Mouse (Mus musculus): ENCODE data around the gene Dppa3. TPM values are rescaled to one million over a fixed set of nuclear protein-coding genes. Genes with fewer than 3 reads are reported as not detected.
A peak's percentile ranks its signal among the peaks of the same experiment; 100 is the strongest.

The Dppa3 gene
- polyA plus RNA-seq, 1 experiment: not detected

DNA sequence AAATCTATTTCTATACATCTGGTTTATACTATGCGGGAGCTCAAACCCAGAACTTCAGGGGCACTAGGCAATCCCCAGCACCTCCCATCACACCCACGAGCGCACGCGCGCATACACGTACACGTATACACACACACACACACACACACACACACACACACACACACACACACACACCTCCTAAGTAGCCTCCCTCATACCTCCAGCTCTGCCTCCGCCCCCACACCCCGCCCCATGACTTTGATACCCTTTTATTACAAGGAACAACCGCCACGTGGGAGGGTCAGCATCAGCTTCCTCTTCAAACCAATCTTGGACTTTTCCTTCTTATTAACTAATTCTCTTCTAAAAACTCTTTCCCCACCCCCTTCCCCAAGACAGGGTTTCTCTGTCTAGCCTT, 18.5 kb upstream of the Dppa3 start:
- H3K36me3 ChIP-seq (ENCODE audit: control insufficient read depth): no peaks in the 10 kb centered on the region
- H3K4me3 ChIP-seq (replicated peaks): no peak overlapping the region
- peaks cover 23% of the 10 kb centered on the region for H3K4me1 ChIP-seq (ENCODE audit: control insufficient read depth)
- no peaks in the 10 kb centered on the region for H3K9me3 ChIP-seq (ENCODE audit: control insufficient read depth, low read length)
- H3K27me3 ChIP-seq (ENCODE audit: control insufficient read depth): no peaks in the 10 kb centered on the region
- no peak for TF ChIP-seq TAL1 (IDR thresholded peaks at IDR 0.05; ENCODE audit: low read length)
- no peak for TF ChIP-seq GATA1 (IDR thresholded peaks at IDR 0.05; ENCODE audit: low read length)

DNA sequence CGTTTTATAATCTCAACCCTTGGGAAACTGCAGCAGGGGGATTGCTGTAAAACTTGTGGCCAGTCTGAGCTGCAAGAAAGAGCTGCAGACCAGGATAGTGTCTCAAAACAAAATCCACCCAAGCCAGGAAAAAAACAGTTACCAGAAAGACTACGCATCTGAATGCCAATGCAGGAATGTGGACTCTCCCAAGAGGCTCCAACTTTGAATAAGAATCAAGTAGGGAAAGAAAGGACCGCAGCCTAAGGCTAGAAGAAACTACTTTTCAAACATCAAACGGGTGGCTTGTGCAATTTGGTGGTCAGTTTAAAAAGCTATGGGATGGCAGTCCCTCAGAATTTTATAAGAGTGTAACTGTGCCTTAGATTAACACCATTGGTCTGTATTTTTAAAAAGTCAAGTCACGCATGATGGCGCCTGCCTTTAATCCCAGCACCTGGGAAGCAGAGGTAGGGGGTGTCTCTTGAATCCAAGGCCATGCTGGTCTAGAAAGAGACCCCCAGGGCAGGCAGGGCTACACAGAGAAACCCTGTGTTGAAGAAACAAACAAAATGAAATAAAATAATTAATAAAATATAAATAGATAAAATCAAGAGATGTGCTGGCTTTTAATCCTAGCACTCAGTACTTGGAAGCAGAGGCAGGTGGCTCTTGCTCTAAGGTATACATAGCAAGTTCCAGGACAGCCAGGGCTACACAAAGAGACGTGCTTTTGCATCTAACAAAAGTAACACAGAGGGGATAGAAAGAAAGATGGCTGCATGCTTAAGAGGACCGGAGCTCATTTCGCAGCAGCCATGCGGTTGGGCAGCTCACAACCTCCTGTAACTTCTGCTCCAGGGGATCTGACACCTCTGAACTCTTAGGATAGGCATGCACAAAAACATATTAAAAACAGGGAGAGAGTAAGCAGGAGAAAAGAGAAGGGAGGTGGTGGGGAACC, 17.5 kb upstream of the Dppa3 start:
- TF ChIP-seq TAL1 (IDR thresholded peaks at IDR 0.05; ENCODE audit: low read length) (no peak), GATA1 (IDR thresholded peaks at IDR 0.05; ENCODE audit: low read length) (no peak)
- H3K36me3 ChIP-seq (ENCODE audit: control insufficient read depth): no peaks in the 10 kb centered on the region
- peaks cover 24% of the 10 kb centered on the region for H3K4me1 ChIP-seq (ENCODE audit: control insufficient read depth)
- no peaks in the 10 kb centered on the region for H3K27me3 ChIP-seq (ENCODE audit: control insufficient read depth)
- peak overlapping the region; percentile 43 for H3K4me3 ChIP-seq (replicated peaks)
- H3K9me3 ChIP-seq (ENCODE audit: control insufficient read depth, low read length): no peaks in the 10 kb centered on the region

DNA sequence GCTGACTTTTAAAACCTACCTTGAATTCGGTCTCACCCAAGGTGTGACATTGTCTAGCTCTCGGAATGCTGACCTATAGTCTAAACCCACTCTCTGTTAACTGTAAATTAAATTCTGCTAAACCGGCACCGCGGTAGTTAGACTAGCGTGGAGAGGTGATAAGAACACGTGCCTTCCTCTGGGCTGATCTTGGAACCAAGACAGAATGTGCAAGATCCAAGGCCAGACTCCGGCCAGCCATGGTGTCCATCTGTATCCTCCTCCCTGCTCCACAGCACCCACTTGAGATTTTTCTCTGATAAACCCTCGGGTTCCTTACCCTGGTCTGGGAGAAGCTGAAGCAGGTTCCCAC, 16.9 kb upstream of the Dppa3 start:
- peaks cover 24% of the 10 kb centered on the region for H3K4me1 ChIP-seq (ENCODE audit: control insufficient read depth)
- H3K27me3 ChIP-seq (ENCODE audit: control insufficient read depth): no peaks in the 10 kb centered on the region
- no peaks in the 10 kb centered on the region for H3K36me3 ChIP-seq (ENCODE audit: control insufficient read depth)
- TF ChIP-seq TAL1 (IDR thresholded peaks at IDR 0.05; ENCODE audit: low read length) (no peak), GATA1 (IDR thresholded peaks at IDR 0.05; ENCODE audit: low read length) (no peak)
- H3K4me3 ChIP-seq (replicated peaks): peak overlapping the region; percentile 43
- H3K9me3 ChIP-seq (ENCODE audit: control insufficient read depth, low read length): no peaks in the 10 kb centered on the region

DNA sequence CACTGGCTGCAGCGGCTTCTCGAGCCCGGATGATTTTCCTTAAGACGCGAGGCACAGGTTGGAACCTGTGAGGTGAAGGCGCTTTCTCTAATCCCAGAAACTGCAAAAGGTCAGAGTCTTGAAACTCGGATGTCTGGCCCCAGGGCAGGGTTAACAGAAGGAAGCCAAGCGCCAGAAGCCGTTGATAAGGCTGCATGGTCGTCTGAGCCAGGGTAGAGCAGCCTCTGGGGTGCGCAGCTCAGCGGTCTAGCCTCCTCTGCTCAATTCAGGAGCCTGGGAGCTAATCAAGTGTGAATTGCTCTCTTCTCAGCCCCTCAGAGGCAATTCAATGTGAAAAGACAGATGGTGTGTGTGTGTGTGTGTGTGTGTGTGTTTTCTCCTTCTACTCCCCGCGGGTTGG, 16.4 kb upstream of the Dppa3 start, which contains the start of gene Gdf3:
Gdf3 (minus strand) TSS at position 317 of the 400 bp plus-strand sequence.
- Histone ChIP-seq H3K4me1 (ENCODE audit: control insufficient read depth) (peaks cover 24% of the 10 kb centered on the region), H3K9me3 (ENCODE audit: control insufficient read depth, low read length) (no peaks in the 10 kb centered on the region), H3K4me3 (replicated peaks) (peak within 1 kb of the TSS; percentile 43), H3K36me3 (ENCODE audit: control insufficient read depth) (no peaks in the 10 kb centered on the region), H3K27me3 (ENCODE audit: control insufficient read depth) (no peaks in the 10 kb centered on the region)
- TF ChIP-seq TAL1 (IDR thresholded peaks at IDR 0.05; ENCODE audit: low read length) (no peak), GATA1 (IDR thresholded peaks at IDR 0.05; ENCODE audit: low read length) (no peak)

DNA sequence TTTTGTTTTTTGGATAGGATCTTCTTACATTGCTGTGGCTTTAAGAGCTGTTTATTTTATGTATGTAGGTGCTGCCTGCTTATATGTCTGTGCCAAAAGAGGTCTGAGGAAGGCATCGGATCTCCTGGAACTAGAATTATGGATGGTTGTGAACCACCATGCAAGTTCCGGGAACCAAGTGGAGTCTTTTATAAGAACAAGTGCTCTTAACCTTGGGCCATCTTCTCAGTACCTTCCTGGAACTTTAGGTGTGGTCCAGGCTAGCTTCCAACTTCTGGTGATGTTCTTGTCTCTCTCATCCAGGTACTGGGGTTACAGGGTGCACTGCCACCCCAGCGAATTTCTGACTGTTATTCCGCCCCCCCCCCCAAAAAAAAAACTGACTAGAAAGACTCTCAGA, 13.8 kb upstream of the Dppa3 start:
- Histone ChIP-seq H3K9me3 (ENCODE audit: control insufficient read depth, low read length) (no peaks in the 10 kb centered on the region), H3K4me1 (ENCODE audit: control insufficient read depth) (peaks cover 24% of the 10 kb centered on the region), H3K27me3 (ENCODE audit: control insufficient read depth) (no peaks in the 10 kb centered on the region), H3K36me3 (ENCODE audit: control insufficient read depth) (no peaks in the 10 kb centered on the region), H3K4me3 (replicated peaks) (no peak overlapping the region)
- TF ChIP-seq TAL1 (IDR thresholded peaks at IDR 0.05; ENCODE audit: low read length) (no peak), GATA1 (IDR thresholded peaks at IDR 0.05; ENCODE audit: low read length) (no peak)

DNA sequence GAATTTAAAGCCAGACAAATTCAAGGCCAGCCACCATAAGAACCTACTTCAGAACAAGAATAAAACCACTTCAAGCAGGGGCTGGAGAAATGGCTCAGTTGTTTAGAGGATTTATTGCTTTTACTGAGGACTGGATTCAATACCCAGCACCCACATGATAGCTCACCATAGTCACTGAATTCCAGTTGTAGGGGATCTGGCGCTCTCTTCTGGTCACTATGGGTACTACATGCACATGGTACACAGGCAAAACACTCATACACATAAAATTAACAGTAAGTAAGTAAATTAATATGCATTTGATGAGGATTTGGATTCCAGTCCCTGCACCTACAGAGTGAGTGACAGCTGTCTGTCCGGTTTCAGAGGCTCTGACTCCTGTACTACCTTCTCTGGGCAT, 12.2 kb upstream of the Dppa3 start:
- H3K27me3 ChIP-seq (ENCODE audit: control insufficient read depth): no peaks in the 10 kb centered on the region

DNA sequence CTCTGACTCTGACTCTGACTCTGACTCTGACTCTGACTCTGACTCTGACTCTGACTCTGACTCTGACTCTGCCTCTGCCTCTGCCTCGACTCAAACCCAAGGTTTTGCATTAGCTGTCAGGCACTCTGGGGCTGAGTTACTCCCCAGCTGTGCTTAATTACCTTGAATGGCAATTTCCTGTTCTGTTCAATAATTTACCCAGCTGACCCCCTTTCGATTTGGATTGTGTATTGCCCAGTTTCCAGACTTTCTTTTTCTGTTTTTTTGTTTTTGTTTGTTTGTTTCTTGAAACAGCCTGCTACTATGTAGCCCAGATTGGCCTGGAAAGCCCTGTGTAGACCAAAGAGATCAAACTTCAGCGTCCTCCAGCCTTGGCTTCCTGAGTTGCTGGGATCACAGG, 10.2 kb upstream of the Dppa3 start:
- peaks cover 6% of the 10 kb centered on the region; the same call in 1 of the 2 replicates for H3K4me1 ChIP-seq (ENCODE audit: control insufficient read depth)
- no peaks in the 10 kb centered on the region for H3K27me3 ChIP-seq (ENCODE audit: control insufficient read depth)
- no peak overlapping the region for H3K4me3 ChIP-seq (replicated peaks)
- no peaks in the 10 kb centered on the region for H3K9me3 ChIP-seq (ENCODE audit: control insufficient read depth, low read length)
- TF ChIP-seq TAL1 (IDR thresholded peaks at IDR 0.05; ENCODE audit: low read length): no peak
- no peak for TF ChIP-seq GATA1 (IDR thresholded peaks at IDR 0.05; ENCODE audit: low read length)
- no peaks in the 10 kb centered on the region for H3K36me3 ChIP-seq (ENCODE audit: control insufficient read depth)

More for the DNA sequence above, 12.2 kb upstream of the Dppa3 start:
- TF ChIP-seq GATA1 (IDR thresholded peaks at IDR 0.05; ENCODE audit: low read length): no peak
- TF ChIP-seq TAL1 (IDR thresholded peaks at IDR 0.05; ENCODE audit: low read length): no peak
- H3K36me3 ChIP-seq (ENCODE audit: control insufficient read depth): no peaks in the 10 kb centered on the region
- H3K9me3 ChIP-seq (ENCODE audit: control insufficient read depth, low read length): no peaks in the 10 kb centered on the region
- peaks cover 22% of the 10 kb centered on the region for H3K4me1 ChIP-seq (ENCODE audit: control insufficient read depth)
- H3K4me3 ChIP-seq (replicated peaks): no peak overlapping the region

DNA sequence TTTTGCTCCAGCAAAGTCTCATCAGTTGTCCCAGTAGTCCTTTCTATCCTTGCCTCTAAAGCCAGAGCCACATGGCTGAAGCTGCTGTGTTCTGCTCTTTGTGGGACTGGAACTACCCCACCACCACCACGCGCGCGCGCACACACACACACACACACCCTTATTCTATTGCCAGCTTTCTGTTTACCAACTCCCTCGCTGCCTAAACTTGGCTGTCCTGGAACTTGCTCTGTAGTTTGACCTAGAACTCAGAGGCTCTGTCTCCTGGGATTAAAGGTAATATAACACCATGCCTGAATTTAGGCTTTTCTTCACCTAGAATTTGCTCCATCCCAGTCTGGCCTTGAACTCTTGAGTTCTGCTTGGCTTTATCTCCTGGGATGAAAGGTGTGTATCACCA, 5.1 kb upstream of the Dppa3 start:
- Histone ChIP-seq H3K27me3 (ENCODE audit: control insufficient read depth) (no peaks in the 10 kb centered on the region), H3K4me3 (replicated peaks) (no peak overlapping the region), H3K9me3 (ENCODE audit: control insufficient read depth, low read length) (no peaks in the 10 kb centered on the region), H3K36me3 (ENCODE audit: control insufficient read depth) (no peaks in the 10 kb centered on the region), H3K4me1 (ENCODE audit: control insufficient read depth) (no peaks in the 10 kb centered on the region)
- no peak for TF ChIP-seq GATA1 (IDR thresholded peaks at IDR 0.05; ENCODE audit: low read length)

DNA sequence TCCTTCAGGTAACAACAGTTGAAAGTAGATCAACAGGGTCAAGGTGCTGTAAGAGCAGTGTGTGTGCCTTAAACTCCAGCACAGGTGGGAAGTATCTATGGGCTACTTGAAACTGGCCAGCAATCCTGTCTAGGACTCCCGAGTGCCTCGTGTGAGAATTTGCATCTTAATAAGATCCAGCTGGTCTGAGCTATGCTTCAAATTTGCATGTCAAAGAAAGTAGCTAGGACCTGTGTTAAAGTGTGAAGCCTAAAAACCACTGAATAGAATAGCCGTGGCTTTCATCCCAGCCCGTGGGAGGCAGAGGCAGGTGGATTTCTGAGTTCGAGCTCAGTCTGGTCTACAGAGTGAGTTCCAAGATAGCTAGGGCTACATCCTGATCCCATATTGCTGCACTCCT, 1.7 kb upstream of the Dppa3 start:
- peaks cover 19% of the 10 kb centered on the region for H3K27me3 ChIP-seq (ENCODE audit: control insufficient read depth)
- TF ChIP-seq TAL1 (IDR thresholded peaks at IDR 0.05; ENCODE audit: low read length) (no peak), GATA1 (IDR thresholded peaks at IDR 0.05; ENCODE audit: low read length) (no peak)
- H3K36me3 ChIP-seq (ENCODE audit: control insufficient read depth): no peaks in the 10 kb centered on the region
- H3K9me3 ChIP-seq (ENCODE audit: control insufficient read depth, low read length): no peaks in the 10 kb centered on the region
- no peaks in the 10 kb centered on the region; the same call in 1 of the 2 replicates for H3K4me1 ChIP-seq (ENCODE audit: control insufficient read depth)
- H3K4me3 ChIP-seq (replicated peaks): no peak overlapping the region

All from erythroblast, embryonic 14.5 days (primary cell).